Mouse (Mus musculus) cerebellum, adult 2 months (tissue): ENCODE measurements at regions not wholly inside any gene's neighbourhood (a gene's known extent, or its start where the extent isn't known, plus 50 kb on each side); places are given as distances from the start of the nearest gene placed in this dataset.

Experiments
- CTCF ChIP-seq: fragments of 200-500 bp; IDR thresholded peaks from 2 replicates; pipeline ENCODE4 v1.5.1; 2011; ENCODE audit warnings: low read depth, mild to moderate bottlenecking, control low read depth, low read length, moderate library complexity, borderline replicate concordance; ENCODE audit not compliant: insufficient read depth
- POLR2A ChIP-seq: fragments of 200-500 bp; IDR thresholded peaks from 2 replicates; pipeline ENCODE4 v1.6.1; 2011; ENCODE audit warnings: low read length, control low read depth, borderline replicate concordance; ENCODE audit not compliant: insufficient read depth

- TF ChIP-seq POLR2A (no peak), CTCF (no peak)
These were observed 73.5 kb upstream of the Tlk1 start for GRCm38 (mm10) chr2:70899056-70899455.
